Mouse (Mus musculus): ENCODE results near the gene Tmsb15l. TPM values are rescaled to one million over a fixed set of nuclear protein-coding genes. Genes with fewer than 3 reads are reported as not detected.

Gene Tmsb15l
- total RNA-seq, 2 experiments from 2014 or later = not detected

Other genes starting within 250 kb of the Tmsb15l start
- 10 to 100 TPM; 74.8 to 92.7 TPM for gene Morf4l2, start 233.2 kb downstream of the Tmsb15l start, total RNA-seq (2021)
- gene Glra4, start 196.7 kb downstream of the Tmsb15l start, total RNA-seq (2021) = not detected
- gene Plp1, start 154.2 kb downstream of the Tmsb15l start, total RNA-seq (2021) = 1 to 10 TPM; 2.5 to 3.3 TPM
- under 1 TPM; 0.10 to 0.25 TPM for gene Rab9b, start 108.1 kb downstream of the Tmsb15l start, total RNA-seq (2021)
- gene H2bfm, start 49.5 kb downstream of the Tmsb15l start, total RNA-seq (2021) = not detected
- 1 to 10 TPM in 1 of 2 experiments, under 1 TPM in 1; 0.92 to 1.2 TPM for gene Tmsb15b2, start 1.4 kb downstream of the Tmsb15l start, total RNA-seq (2021)
- gene Tmsb15b1, start within 50 bp of the Tmsb15l start, total RNA-seq (2021) = not detected
- under 1 TPM in 1 of 2 experiments, not detected in 1; 0.46 TPM for gene Zcchc18, start 16.3 kb upstream of the Tmsb15l start, total RNA-seq (2021)
- gene Slc25a53, start 61.4 kb upstream of the Tmsb15l start, total RNA-seq (2021) = 1 to 10 TPM; 1.6 to 3.7 TPM
- gene Fam199x, start 72.7 kb upstream of the Tmsb15l start, total RNA-seq (2021) = 1 to 10 TPM; 4.4 to 4.8 TPM
- not detected for gene Esx1, start 145.2 kb upstream of the Tmsb15l start, total RNA-seq (2021)

Measured in heart, adult 18-20 months (tissue).